Mouse (Mus musculus): ENCODE measurements around the gene Spsb3.

DNA sequence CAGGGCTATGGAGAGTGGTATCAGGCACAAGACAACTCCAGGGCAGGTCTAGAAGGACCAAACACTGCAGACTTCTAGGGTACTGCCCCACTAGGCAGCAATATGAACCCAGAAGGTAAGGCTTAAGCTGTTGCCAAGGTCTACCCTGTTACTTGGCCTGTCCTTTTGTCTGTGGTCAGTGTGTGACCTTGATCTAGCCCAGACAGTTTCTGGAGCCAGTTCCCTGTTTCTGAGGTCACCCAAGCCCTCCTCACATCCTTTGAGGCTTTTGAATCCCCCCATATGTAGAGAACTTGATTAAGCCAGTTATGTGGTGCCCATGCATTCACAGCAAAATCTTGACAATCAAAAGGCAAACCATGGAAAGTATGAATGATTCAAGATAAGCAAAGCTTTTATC lies 49.2 kb downstream of the Spsb3 start:
- TF ChIP-seq CTCF (IDR thresholded peaks at IDR 0.05; ENCODE audit: low read depth), result no peak
- no peak for TF ChIP-seq EP300 (IDR thresholded peaks at IDR 0.05; ENCODE audit: low read depth)
